Mouse (Mus musculus) hematopoietic stem cell, adult 5-6 weeks (primary cell): ENCODE results near the gene Olfr750. TPM values are rescaled to one million over a fixed set of nuclear protein-coding genes. Genes with fewer than 3 reads are reported as not detected.
A peak's percentile ranks its signal among the peaks of the same experiment; 100 is the strongest.

Experiments used
- ATAC-seq, 2 experiments: fragments of 125-278 bp in 1 of 2; replicated peaks in 1 of 2; 2 replicates each; pipeline ENCODE4 v1.8.0; 2016 to 2017; ENCODE audit warnings: inconsistent platforms in 2 of 2, mild to moderate bottlenecking in 2 of 2, moderate number of reproducible peaks in 2 of 2, low read depth in 1 of 2, moderate TSS enrichment in 1 of 2; ENCODE audit not compliant: low FRiP score in 2 of 2, poor library complexity in 2 of 2, severe bottlenecking in 2 of 2, insufficient read depth in 1 of 2, low TSS enrichment in 1 of 2
- total RNA-seq: library from RNA; stranded (forward); fragments of 172-1452, 232-1000 nt; gene quantifications from 2 replicates; pipeline ENCODE4 v1.2.3, GENCODE M21; 2017

Gene Olfr750
- total RNA-seq, 1 experiment from 2014 or later: not detected

GRCm38 (mm10) chr14:51053176-51053575, 21.1 kb downstream of the Olfr750 start:
- no peak for ATAC-seq

- no peak for ATAC-seq
Observed at GRCm38 (mm10) chr14:51051941-51052340, 22.3 kb downstream of the Olfr750 start.

- ATAC-seq: no peak
Observed at GRCm38 (mm10) chr14:51050063-51050462, 24.2 kb downstream of the Olfr750 start, which contains the start of gene Rnase11. TSS of gene Rnase11 (minus strand) at chr14:51050163.

- peak in 1 of 2 experiments; percentile 7; a peak in 2 of 4 replicates for ATAC-seq
Observed at GRCm38 (mm10) chr14:51047846-51048245, 26.4 kb downstream of the Olfr750 start.

GRCm38 (mm10) chr14:51041769-51042168, 32.5 kb downstream of the Olfr750 start, which contains the start of gene Rnase9:
TSS of gene Rnase9 (minus strand) at chr14:51041869.
- ATAC-seq: no peak

- ATAC-seq: no peak
Observed at GRCm38 (mm10) chr14:51036214-51036613, 38.0 kb downstream of the Olfr750 start.

- no peak for ATAC-seq
Observed at GRCm38 (mm10) chr14:51035206-51035605, 39.0 kb downstream of the Olfr750 start.

- no peak; a peak in 1 of 4 replicates for ATAC-seq
Observed at GRCm38 (mm10) chr14:51027387-51028155, 46.7 kb downstream of the Olfr750 start.

- ATAC-seq: peak; percentile 94
Observed at GRCm38 (mm10) chr14:51026391-51027133, 47.7 kb downstream of the Olfr750 start.

- ATAC-seq: no peak
Observed at GRCm38 (mm10) chr14:51024820-51025219, 49.4 kb downstream of the Olfr750 start.

- no peak for ATAC-seq
Observed at GRCm38 (mm10) chr14:51023457-51023856, 50.8 kb downstream of the Olfr750 start.

- ATAC-seq: no peak
Observed at GRCm38 (mm10) chr14:51017256-51017655, 57.0 kb downstream of the Olfr750 start.

Other genes with a start within 250 kb of the Olfr750 start
- gene Tep1, start 203.9 kb downstream of the Olfr750 start, total RNA-seq: 6.6 and 24.2 TPM in 2 replicates
- not detected in 2 replicates for gene Klhl33, start 176.9 kb downstream of the Olfr750 start, total RNA-seq
- 106 and 113 TPM in 2 replicates for gene Osgep, start 149.5 kb downstream of the Olfr750 start, total RNA-seq
- gene Apex1, start 149.5 kb downstream of the Olfr750 start, total RNA-seq: 136 and 150 TPM in 2 replicates
- 9.0 and 15.9 TPM in 2 replicates for gene Pip4p1, start 143.6 kb downstream of the Olfr750 start, total RNA-seq
- gene Pnp, start 143.4 kb downstream of the Olfr750 start, total RNA-seq: 101 and 172 TPM in 2 replicates
- gene Gm49342, start 129.9 kb downstream of the Olfr750 start, total RNA-seq: 45.7 and 69.8 TPM in 2 replicates
- 3.5 and 4.7 TPM in 2 replicates for gene Pnp2, start 118.4 kb downstream of the Olfr750 start, total RNA-seq
- not detected in 2 replicates for gene Rnase10, start 66.7 kb downstream of the Olfr750 start, total RNA-seq
- not detected in 2 replicates for gene Rnase9, start 32.6 kb downstream of the Olfr750 start, total RNA-seq
- gene Rnase11, start 24.3 kb downstream of the Olfr750 start, total RNA-seq: not detected in 2 replicates
- gene Rnase12, start 16.8 kb downstream of the Olfr750 start, total RNA-seq: 5.3 TPM in 1 of 2 replicates, not detected in the other
- 3.3 and 6.2 TPM in 2 replicates for gene Rnase4, start 16.6 kb upstream of the Olfr750 start, total RNA-seq
- gene Ang, start 16.7 kb upstream of the Olfr750 start, total RNA-seq: 5.9 TPM in 1 of 2 replicates, not detected in the other
- gene Eddm3b, start 40.0 kb upstream of the Olfr750 start, total RNA-seq: not detected in 2 replicates
- gene Rnase6, start 49.5 kb upstream of the Olfr750 start, total RNA-seq: 66.9 and 80.2 TPM in 2 replicates
- not detected in 2 replicates for gene Rnase1, start 72.3 kb upstream of the Olfr750 start, total RNA-seq
- gene Rnase2b, start 87.8 kb upstream of the Olfr750 start, total RNA-seq: not detected in 2 replicates
- gene Ang2, start 124.7 kb upstream of the Olfr750 start, total RNA-seq: not detected in 2 replicates
- gene Ear14, start 129.0 kb upstream of the Olfr750 start, total RNA-seq: not detected in 2 replicates
- gene Rnase2a, start 181.7 kb upstream of the Olfr750 start, total RNA-seq: not detected in 2 replicates